Mouse (Mus musculus) embryonic facial prominence, embryonic 13.5 days (tissue): ENCODE results near the gene Psmg4. TPM values are rescaled to one million over a fixed set of nuclear protein-coding genes. Genes with fewer than 3 reads are reported as not detected.

Experiments
- ATAC-seq: fragments of 200-750 bp; cut with Nextera tagmentation; 2 replicates; pipeline ENCODE4 v1.8.0; 2017; ENCODE audit warnings: low read depth; ENCODE audit not compliant: insufficient number of reproducible peaks, insufficient read depth, low FRiP score, low TSS enrichment
- H3K27ac ChIP-seq: fragments of 300-500 bp; sonication (generic); 2 replicates; pipeline ENCODE4 v1.5.1; 2015; ENCODE audit warnings: moderate library complexity, mild to moderate bottlenecking, inconsistent platforms
- H3K27me3 ChIP-seq: fragments of 300-500 bp; sonication (generic); 2 replicates; pipeline ENCODE4 v1.6.1; 2015; ENCODE audit warnings: mild to moderate bottlenecking, inconsistent platforms
- H3K36me3 ChIP-seq: fragments of 300-500 bp; sonication (generic); 2 replicates; pipeline ENCODE4 v1.6.1; 2015; ENCODE audit warnings: mild to moderate bottlenecking, inconsistent platforms
- H3K4me1 ChIP-seq: fragments of 300-500 bp; sonication (generic); 2 replicates; pipeline ENCODE4 v1.6.1; 2015; ENCODE audit warnings: inconsistent platforms
- H3K4me2 ChIP-seq: fragments of 300-500 bp; sonication (generic); 2 replicates; pipeline ENCODE4 v1.6.1; 2015; ENCODE audit warnings: moderate library complexity, mild to moderate bottlenecking, inconsistent platforms
- H3K4me3 ChIP-seq: fragments of 300-500 bp; sonication (generic); 2 replicates; pipeline ENCODE4 v1.5.1; 2015; ENCODE audit warnings: mild to moderate bottlenecking, inconsistent platforms
- H3K9ac ChIP-seq: fragments of 300-500 bp; sonication (generic); 2 replicates; pipeline ENCODE4 v1.6.1; 2015; ENCODE audit warnings: mild to moderate bottlenecking, inconsistent platforms
- H3K9me3 ChIP-seq: fragments of 300-500 bp; sonication (generic); 2 replicates; pipeline ENCODE4 v1.6.1; 2016; ENCODE audit warnings: inconsistent platforms
- WGBS: fragments of 180-500 bp; shearing (Covaris S2); methylation state at CpG from one replicate; pipeline ENCODE4 v1.1.7; 2015; ENCODE audit warnings: mixed read lengths; 5-methylcytosine and 5-hydroxymethylcytosine counted together
- polyA plus RNA-seq: library from polyadenylated mRNA; unstranded; fragments of >200 nt; fragmentation: Nextera tagmentation; extraction: Ambion mirVana; gene quantifications from 2 replicates; pipeline ENCODE4 v1.2.1, GENCODE M21; 2015

The Psmg4 gene
- polyA plus RNA-seq, 1 experiment from 2014 or later, result 111 TPM

- Histone ChIP-seq H3K27me3 (no peaks in the 10 kb centered on the region), H3K9ac (no peak overlapping the region), H3K9me3 (no peaks in the 10 kb centered on the region), H3K4me3 (no peak overlapping the region), H3K4me1 (peaks cover 25% of the 10 kb centered on the region), H3K27ac (no peak overlapping the region), H3K4me2 (no peak overlapping the region), H3K36me3 (no peaks in the 10 kb centered on the region)
- ATAC-seq, result no peak
- WGBS, result 76% methylated on average over 1 of the region's 1 CpGs
Observed at GRCm38 (mm10) chr13:34159926-34160325, 2.8 kb upstream of the Psmg4 start.

GRCm38 (mm10) chr13:34163304-34163975, 676 bp downstream of the Psmg4 start:
- peak overlapping the region; percentile 69 for H3K4me3 ChIP-seq
- peak; percentile 72; the same call in 1 of the 2 replicates for ATAC-seq
- 41% methylated on average over 12 of the region's 12 CpGs for WGBS
- H3K4me2 ChIP-seq, result peak overlapping the region; percentile 69
- peaks cover 13% of the 10 kb centered on the region for H3K4me1 ChIP-seq
- peak overlapping the region; percentile 76 for H3K9ac ChIP-seq
- H3K36me3 ChIP-seq, result peaks cover 11% of the 10 kb centered on the region
- H3K9me3 ChIP-seq, result no peaks in the 10 kb centered on the region
- H3K27ac ChIP-seq, result peak overlapping the region; percentile 93
- H3K27me3 ChIP-seq, result no peaks in the 10 kb centered on the region

DNA sequence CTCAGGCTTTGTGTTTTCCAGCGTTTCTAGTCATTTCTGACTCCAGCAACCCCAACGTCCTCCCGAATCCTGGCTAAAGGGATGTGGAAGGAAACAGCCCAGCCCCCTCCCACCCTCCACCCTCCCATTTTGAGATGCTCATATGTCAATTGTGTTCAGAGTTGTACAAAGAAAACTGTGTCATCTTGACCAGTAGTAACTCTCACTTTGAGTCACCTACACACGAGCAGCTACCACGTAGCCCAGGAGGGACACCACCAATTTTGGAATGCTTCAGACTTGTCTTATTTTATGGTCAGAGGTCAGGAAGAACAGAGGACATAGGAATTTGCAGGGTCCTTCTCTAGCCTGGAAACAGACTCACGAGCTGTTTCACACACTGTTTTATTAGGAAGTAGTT, 11.3 kb downstream of the Psmg4 start:
- H3K27me3 ChIP-seq, result no peaks in the 10 kb centered on the region
- ATAC-seq, result no peak
- peaks cover 9% of the 10 kb centered on the region for H3K36me3 ChIP-seq
- H3K27ac ChIP-seq, result no peak overlapping the region
- H3K9ac ChIP-seq, result no peak overlapping the region
- no peaks in the 10 kb centered on the region for H3K4me1 ChIP-seq
- H3K4me2 ChIP-seq, result no peak overlapping the region
- no peak overlapping the region for H3K4me3 ChIP-seq
- no peaks in the 10 kb centered on the region for H3K9me3 ChIP-seq
- WGBS, result 93% methylated on average over 6 of the region's 6 CpGs

DNA sequence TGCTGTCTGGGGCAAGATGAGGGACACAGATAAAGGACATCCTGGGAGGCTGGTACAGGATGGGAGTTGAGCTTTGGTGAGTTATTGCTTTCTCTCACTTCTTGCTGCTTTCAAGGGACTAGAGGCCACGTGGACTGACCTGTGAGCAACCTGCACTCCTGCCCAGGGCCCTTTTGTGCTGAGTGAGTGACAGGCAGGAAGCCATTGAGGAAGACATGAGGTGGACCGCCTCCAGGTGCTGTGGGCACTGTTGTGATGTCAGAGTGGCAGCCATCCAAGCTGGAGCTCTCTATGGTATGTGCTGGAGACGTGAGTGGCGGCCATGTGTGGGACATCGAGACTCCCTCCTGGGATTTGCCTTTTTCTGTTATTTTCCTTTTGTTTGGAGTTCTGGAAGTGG, 18.9 kb downstream of the Psmg4 start:
- WGBS, result 76% methylated on average over 5 of the region's 5 CpGs
- H3K9ac ChIP-seq, result no peak overlapping the region
- no peak overlapping the region for H3K4me3 ChIP-seq
- H3K9me3 ChIP-seq, result no peaks in the 10 kb centered on the region
- no peak for ATAC-seq
- no peak overlapping the region for H3K4me2 ChIP-seq
- H3K36me3 ChIP-seq, result peaks cover 30% of the 10 kb centered on the region
- no peaks in the 10 kb centered on the region for H3K27me3 ChIP-seq
- no peaks in the 10 kb centered on the region for H3K4me1 ChIP-seq
- no peak overlapping the region for H3K27ac ChIP-seq

- Histone ChIP-seq H3K27me3 (no peaks in the 10 kb centered on the region), H3K27ac (no peak overlapping the region), H3K36me3 (peaks cover 20% of the 10 kb centered on the region), H3K9me3 (no peaks in the 10 kb centered on the region), H3K4me3 (no peak overlapping the region), H3K4me1 (no peaks in the 10 kb centered on the region), H3K9ac (0 out of 2 replicates have a peak overlapping the region, but pooled peaks have one; percentile 40), H3K4me2 (no peak overlapping the region)
- 80% methylated on average over 2 of the region's 2 CpGs for WGBS
- ATAC-seq, result no peak
Observed at GRCm38 (mm10) chr13:34185371-34185770, 22.6 kb downstream of the Psmg4 start.

DNA sequence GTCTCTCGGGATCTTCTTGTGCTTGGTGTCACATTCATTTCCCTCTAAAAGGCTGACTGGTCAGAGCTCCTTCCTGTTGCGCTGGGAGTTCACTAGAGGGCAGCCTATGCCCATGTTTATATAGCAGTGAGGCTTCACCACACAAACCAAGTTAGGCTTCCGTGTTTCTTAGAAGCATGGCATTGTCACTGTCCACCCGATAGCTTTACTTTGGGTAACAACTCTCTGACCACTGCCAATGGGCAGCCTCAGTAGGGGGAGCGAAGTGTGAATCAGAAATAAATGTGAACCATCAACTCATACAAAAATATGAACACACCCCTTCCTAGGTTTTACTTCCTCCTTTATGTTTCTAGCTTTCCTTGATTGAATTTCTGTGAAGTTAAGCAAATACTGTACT, 24.8 kb downstream of the Psmg4 start:
- Histone ChIP-seq H3K36me3 (peaks cover 11% of the 10 kb centered on the region; the same call in 1 of the 2 replicates), H3K27ac (no peak overlapping the region), H3K4me2 (no peak overlapping the region), H3K27me3 (no peaks in the 10 kb centered on the region), H3K9ac (no peak overlapping the region), H3K9me3 (no peaks in the 10 kb centered on the region), H3K4me1 (peaks cover under 1% of the 10 kb centered on the region; the same call in 1 of the 2 replicates), H3K4me3 (no peak overlapping the region)
- ATAC-seq, result no peak
- WGBS, result 11% methylated on average over 5 of the region's 5 CpGs

GRCm38 (mm10) chr13:34192414-34193191, 29.8 kb downstream of the Psmg4 start:
- no peak overlapping the region for H3K4me2 ChIP-seq
- 71% methylated on average over 8 of the region's 8 CpGs for WGBS
- H3K9ac ChIP-seq, result no peak overlapping the region
- no peak overlapping the region for H3K27ac ChIP-seq
- no peaks in the 10 kb centered on the region for H3K9me3 ChIP-seq
- H3K4me3 ChIP-seq, result no peak overlapping the region
- peaks cover 8% of the 10 kb centered on the region; the same call in 1 of the 2 replicates for H3K4me1 ChIP-seq
- ATAC-seq, result peak; percentile 69; the same call in 1 of the 2 replicates
- H3K27me3 ChIP-seq, result no peaks in the 10 kb centered on the region
- H3K36me3 ChIP-seq, result peaks cover 12% of the 10 kb centered on the region

- no peak overlapping the region for H3K4me3 ChIP-seq
- no peaks in the 10 kb centered on the region for H3K27me3 ChIP-seq
- WGBS, result 51% methylated on average over 8 of the region's 8 CpGs
- H3K9ac ChIP-seq, result no peak overlapping the region
- peaks cover 12% of the 10 kb centered on the region for H3K36me3 ChIP-seq
- no peak overlapping the region for H3K4me2 ChIP-seq
- H3K9me3 ChIP-seq, result no peaks in the 10 kb centered on the region
- ATAC-seq, result no peak
- H3K27ac ChIP-seq, result no peak overlapping the region
- H3K4me1 ChIP-seq, result peaks cover 8% of the 10 kb centered on the region; the same call in 1 of the 2 replicates
Observed at GRCm38 (mm10) chr13:34193384-34193783, 30.6 kb downstream of the Psmg4 start.

GRCm38 (mm10) chr13:34195676-34196075, 32.9 kb downstream of the Psmg4 start:
- WGBS, result 87% methylated on average over 1 of the region's 1 CpGs
- Histone ChIP-seq H3K36me3 (peaks cover 12% of the 10 kb centered on the region), H3K9ac (no peak overlapping the region), H3K27ac (no peak overlapping the region), H3K4me1 (peaks cover 8% of the 10 kb centered on the region; the same call in 1 of the 2 replicates), H3K4me2 (no peak overlapping the region), H3K9me3 (no peaks in the 10 kb centered on the region), H3K4me3 (no peak overlapping the region), H3K27me3 (no peaks in the 10 kb centered on the region)
- ATAC-seq, result no peak

- ATAC-seq, result no peak
- WGBS, result 92% methylated on average over 3 of the region's 3 CpGs
- no peaks in the 10 kb centered on the region for H3K27me3 ChIP-seq
Observed at GRCm38 (mm10) chr13:34205216-34205615, 42.5 kb downstream of the Psmg4 start.

GRCm38 (mm10) chr13:34207714-34208470, 45.1 kb downstream of the Psmg4 start:
- Histone ChIP-seq H3K9me3 (no peaks in the 10 kb centered on the region), H3K4me2 (no peak overlapping the region), H3K4me3 (no peak overlapping the region), H3K36me3 (no peaks in the 10 kb centered on the region), H3K27me3 (no peaks in the 10 kb centered on the region), H3K4me1 (no peaks in the 10 kb centered on the region), H3K27ac (no peak overlapping the region), H3K9ac (no peak overlapping the region)
- no peak for ATAC-seq
- WGBS, result 81% methylated on average over 6 of the region's 6 CpGs

More at GRCm38 (mm10) chr13:34205216-34205615, 42.5 kb downstream of the Psmg4 start:
- Histone ChIP-seq H3K9ac (no peak overlapping the region), H3K4me1 (no peaks in the 10 kb centered on the region), H3K36me3 (no peaks in the 10 kb centered on the region), H3K27ac (no peak overlapping the region), H3K4me2 (no peak overlapping the region), H3K4me3 (no peak overlapping the region), H3K9me3 (no peaks in the 10 kb centered on the region)
